Comparison of ENCODE assay signal across 17 mouse cellular contexts in the genomic region with DNA sequence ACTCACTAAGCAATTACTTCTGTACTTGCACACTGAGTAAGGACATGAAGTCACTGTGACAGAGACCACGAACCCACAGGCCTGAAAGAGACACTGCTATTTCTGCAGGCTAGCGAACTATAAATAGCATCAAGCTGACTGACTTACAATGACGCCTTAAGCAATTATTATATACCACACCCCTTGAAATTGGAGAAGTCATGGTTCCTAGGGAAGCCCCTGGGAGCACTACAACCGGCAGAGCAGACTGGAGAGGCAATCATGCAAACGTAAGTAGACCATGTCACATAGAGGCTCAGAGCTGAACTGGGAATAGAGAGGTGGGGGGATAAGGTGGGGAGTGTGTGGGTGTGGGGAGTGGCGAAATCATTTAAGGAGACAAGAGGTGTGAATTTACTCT.
A peak's percentile ranks its signal among the peaks of the same experiment; 100 is the strongest.
DNase-seq lines count a peak whose midpoint lies in the region; ATAC-seq lines count a peak whose summit lies in the region.
"Had no signal": no experiment of that assay in that cellular context is flagged by ENCODE, and none has a peak within 500 bp of the region (broad histone marks: within the 10 kb centered on the region; RNA-seq: fewer than 3 reads in every experiment).

No protein-coding gene starts in this region.

- intact Hi-C loops in heart, postnatal 36 days (cut with DNase I): no loop called here

- H3K27ac ChIP-seq in heart, embryonic 13.5 days (replicated peaks): 0 out of 2 replicates have a peak overlapping the region, but pooled peaks have one; percentile 32
- no peak overlapping the region; the same call in 1 of the 2 replicates for H3K27ac ChIP-seq in limb, embryonic 13.5 days
- H3K27ac ChIP-seq: forebrain, embryonic 15.5 days; hindbrain, embryonic 13.5 days; liver, embryonic 15.5 days had no signal

- H3K27me3 ChIP-seq in heart, embryonic 13.5 days (replicated peaks): no peaks in the 10 kb centered on the region
- no peaks in the 10 kb centered on the region for H3K27me3 ChIP-seq in limb, embryonic 13.5 days
- H3K27me3 ChIP-seq: forebrain, embryonic 15.5 days; hindbrain, embryonic 13.5 days; liver, embryonic 15.5 days had no signal

- no peak for DNase-seq in heart, postnatal 36 days
- DNase-seq in retina, postnatal 1 day: peak; percentile 43
- DNase-seq in retina, embryonic 14.5 days (ENCODE audit: low spot score): no peak
- DNase-seq in testis, postnatal 10 days (ENCODE audit: low spot score): no peak
- no peak for DNase-seq in urinary bladder, postnatal 36 days (ENCODE audit: low spot score in 2 of 2)
- DNase-seq: cerebellum, postnatal 25 days; heart, adult 18-20 months; kidney, postnatal 4 days; midbrain, embryonic 14.5 days; thymus, adult 2 months had no signal

- WGBS in heart, embryonic 13.5 days: 31% methylated on average over 6 of the region's 6 CpGs
- WGBS in limb, embryonic 13.5 days: 27% methylated on average over 6 of the region's 6 CpGs

- H3K9me3 ChIP-seq in heart, embryonic 13.5 days: peaks cover 5% of the 10 kb centered on the region; the same call in 1 of the 2 replicates
- no peaks in the 10 kb centered on the region; the same call in none of the 2 replicates for H3K9me3 ChIP-seq in limb, embryonic 13.5 days
- H3K9me3 ChIP-seq: forebrain, embryonic 15.5 days; hindbrain, embryonic 13.5 days; liver, embryonic 15.5 days had no signal

- H3K9ac ChIP-seq in heart, embryonic 13.5 days: no peak overlapping the region
- no peak overlapping the region for H3K9ac ChIP-seq in limb, embryonic 13.5 days
- H3K9ac ChIP-seq: forebrain, embryonic 15.5 days; hindbrain, embryonic 13.5 days; liver, embryonic 15.5 days had no signal

- no peaks in the 10 kb centered on the region for H3K36me3 ChIP-seq in heart, embryonic 13.5 days
- H3K36me3 ChIP-seq in limb, embryonic 13.5 days: no peaks in the 10 kb centered on the region
- H3K36me3 ChIP-seq: forebrain, embryonic 15.5 days; hindbrain, embryonic 13.5 days; liver, embryonic 15.5 days had no signal

- H3K4me3 ChIP-seq in heart, embryonic 13.5 days: no peak overlapping the region
- no peak overlapping the region for H3K4me3 ChIP-seq in limb, embryonic 13.5 days
- H3K4me3 ChIP-seq: forebrain, embryonic 15.5 days; hindbrain, embryonic 13.5 days; liver, embryonic 15.5 days had no signal

- H3K4me2 ChIP-seq in heart, embryonic 13.5 days: no peak overlapping the region
- no peak overlapping the region for H3K4me2 ChIP-seq in limb, embryonic 13.5 days (replicated peaks)
- H3K4me2 ChIP-seq: forebrain, embryonic 15.5 days; hindbrain, embryonic 13.5 days; liver, embryonic 15.5 days had no signal

- H3K4me1 ChIP-seq in heart, embryonic 13.5 days: peaks cover 22% of the 10 kb centered on the region
- peaks cover 28% of the 10 kb centered on the region for H3K4me1 ChIP-seq in limb, embryonic 13.5 days
- H3K4me1 ChIP-seq: forebrain, embryonic 15.5 days; liver, embryonic 15.5 days had no signal

- ATAC-seq in heart, embryonic 13.5 days (ENCODE audit: extremely low read depth, insufficient number of reproducible peaks, low FRiP score, low TSS enrichment): no peak
- ATAC-seq in limb, embryonic 13.5 days (ENCODE audit: low FRiP score, low read depth): peak; percentile 66; the same call in 1 of the 2 replicates
- no peak for ATAC-seq in cerebellum, adult (ENCODE audit: insufficient number of reproducible peaks, low FRiP score, low TSS enrichment)
- ATAC-seq: CD4-positive, CD25-positive, alpha-beta regulatory T cell, adult 4 months; forebrain, embryonic 15.5 days had no signal
